In genomic region chr2:101978534-101979525, GRCm38 (mm10) we compare ENCODE assay signal across 8 mouse cellular contexts.
A peak's percentile ranks its signal among the peaks of the same experiment; 100 is the strongest.
DNase-seq lines count a peak whose midpoint lies in the region; ATAC-seq lines count a peak whose summit lies in the region.

No protein-coding gene starts in this region.

- H3K36me3 ChIP-seq in forebrain, embryonic 10.5 days (replicated peaks): peaks cover 7% of the 10 kb centered on the region
- H3K36me3 ChIP-seq in hindbrain, embryonic 15.5 days: no peaks in the 10 kb centered on the region
- H3K36me3 ChIP-seq in midbrain, embryonic 16.5 days (ENCODE audit: control insufficient read depth, insufficient read depth, low read length): no peaks in the 10 kb centered on the region

- H3K4me1 ChIP-seq in forebrain, embryonic 10.5 days: peaks cover 88% of the 10 kb centered on the region
- H3K4me1 ChIP-seq in hindbrain, embryonic 15.5 days (replicated peaks): peaks cover 49% of the 10 kb centered on the region
- peaks cover 49% of the 10 kb centered on the region for H3K4me1 ChIP-seq in midbrain, embryonic 16.5 days (ENCODE audit: control insufficient read depth, insufficient read depth, low read length)

- no peaks in the 10 kb centered on the region for H3K27me3 ChIP-seq in forebrain, embryonic 10.5 days (ENCODE audit: poor library complexity, severe bottlenecking)
- no peaks in the 10 kb centered on the region for H3K27me3 ChIP-seq in hindbrain, embryonic 15.5 days
- H3K27me3 ChIP-seq in midbrain, embryonic 16.5 days (ENCODE audit: control insufficient read depth, insufficient read depth, low read depth, low read length): no peaks in the 10 kb centered on the region

- WGBS in forebrain, embryonic 10.5 days: 6% methylated on average over 21 of the region's 21 CpGs
- 4% methylated on average over 21 of the region's 21 CpGs for WGBS in hindbrain, embryonic 15.5 days
- 5% methylated on average over 21 of the region's 21 CpGs for WGBS in midbrain, embryonic 16.5 days

- peak; percentile 50 to 72 for DNase-seq in left cerebral cortex, postnatal 10 days (ENCODE audit: extremely low spot score in 1 of 2, low spot score in 2 of 2)
- DNase-seq in left cerebral cortex, adult 8-10 months (ENCODE audit: low spot score in 2 of 2): no peak
- peak; percentile 67 for DNase-seq in brain, embryonic 18.5 days (ENCODE audit: low read depth, low spot score)
- peak; percentile 80 for DNase-seq in forebrain, embryonic 10.5 days (ENCODE audit: extremely low spot score, low spot score)
- DNase-seq in thymus, postnatal 4 days: peak; percentile 58
- DNase-seq in urinary bladder, postnatal 14 days (ENCODE audit: low spot score): no peak

- H3K27ac ChIP-seq in forebrain, embryonic 10.5 days: peak overlapping the region; percentile 92
- H3K27ac ChIP-seq in hindbrain, embryonic 15.5 days (replicated peaks): peak overlapping the region; percentile 88
- H3K27ac ChIP-seq in midbrain, embryonic 16.5 days (ENCODE audit: low read length): peak overlapping the region; percentile 79

- peak; percentile 75 for ATAC-seq in hindbrain, embryonic 15.5 days (ENCODE audit: low FRiP score, low read depth)
- peak; percentile 83 for ATAC-seq in midbrain, embryonic 16.5 days

- H3K9ac ChIP-seq in hindbrain, embryonic 15.5 days: peak overlapping the region; percentile 13; the same call in 1 of the 2 replicates
- H3K9ac ChIP-seq in midbrain, embryonic 16.5 days (ENCODE audit: low read depth, low read length): peak overlapping the region; percentile 1; the same call in 1 of the 2 replicates

- H3K9me3 ChIP-seq in forebrain, embryonic 10.5 days: no peaks in the 10 kb centered on the region
- H3K9me3 ChIP-seq in hindbrain, embryonic 15.5 days: no peaks in the 10 kb centered on the region
- no peaks in the 10 kb centered on the region for H3K9me3 ChIP-seq in midbrain, embryonic 16.5 days (replicated peaks; ENCODE audit: control insufficient read depth, low read length, poor library complexity, severe bottlenecking)

- peak overlapping the region; percentile 25 for H3K4me3 ChIP-seq in forebrain, embryonic 10.5 days
- H3K4me3 ChIP-seq in hindbrain, embryonic 15.5 days: no peak overlapping the region
- H3K4me3 ChIP-seq in midbrain, embryonic 16.5 days (ENCODE audit: low read depth, low read length): no peak overlapping the region

- peak overlapping the region; percentile 12 for H3K4me2 ChIP-seq in hindbrain, embryonic 15.5 days
- no peak overlapping the region for H3K4me2 ChIP-seq in midbrain, embryonic 16.5 days (ENCODE audit: low read length)

- intact Hi-C loops in left cerebral cortex, postnatal 10 days (cut with DNase I): no loop called here

Comparison
In these comparisons a context has a peak if more than half of its experiments do, and no peak if none do; other contexts are left out.
1. DNase-seq: peak in left cerebral cortex, postnatal 10 days (2 of 2), brain, embryonic 18.5 days (single experiment), forebrain, embryonic 10.5 days (single experiment) and thymus, postnatal 4 days (single experiment); none in left cerebral cortex, adult 8-10 months (0 of 2) and urinary bladder, postnatal 14 days (single experiment).
2. Peak in every context shown above with its lines, with median percentiles within 50 percentile points of each other: H3K27ac ChIP-seq.